Mouse (Mus musculus) CD4-positive helper T cell, adult 2 months (primary cell): ENCODE measurements around the gene Cdt1.
A peak's percentile ranks its signal among the peaks of the same experiment; 100 is the strongest.

Experiments
- DNase-seq: peaks from one replicate; pipeline ENCODE4 v3.0.0-alpha.2; 2012; ENCODE audit warnings: low read depth, missing footprints, low spot score

Gene Cdt1

DNA sequence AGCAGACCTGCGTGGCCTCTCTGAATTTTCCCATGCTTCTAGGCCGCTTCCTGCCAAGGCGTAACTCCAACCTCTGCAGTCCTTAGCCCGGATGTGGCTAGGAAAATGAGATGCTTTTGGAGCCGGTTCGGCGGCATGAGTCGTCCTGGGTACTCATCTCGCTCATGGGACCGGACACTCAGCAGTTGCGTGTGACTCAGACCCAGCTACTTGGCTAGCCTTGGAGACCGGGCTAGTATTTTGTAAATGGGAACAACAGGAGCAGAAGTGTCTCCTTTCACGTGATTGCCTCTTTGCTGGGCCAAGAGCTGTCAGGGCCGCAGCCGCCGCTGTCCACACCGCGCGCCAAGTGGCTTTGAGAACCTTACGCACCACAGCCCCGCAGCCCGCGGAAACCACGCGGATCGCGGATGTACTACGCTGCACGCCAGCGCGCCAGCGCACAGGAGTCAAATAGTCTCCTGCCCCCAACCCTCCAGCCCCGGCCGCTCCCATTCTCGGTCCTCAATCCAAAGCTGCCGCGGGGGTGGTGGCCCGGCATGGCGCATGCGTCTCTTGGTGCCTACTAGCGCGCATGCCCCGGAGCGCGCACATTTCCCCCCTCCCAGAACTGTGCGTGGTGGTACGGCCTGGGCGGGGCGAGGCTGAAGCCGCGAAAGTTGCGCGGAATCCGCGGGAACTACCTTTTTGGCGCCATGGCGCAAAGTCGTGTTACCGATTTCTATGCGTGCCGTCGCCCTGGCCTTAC, at the start of gene Cdt1:
Gene Cdt1, plus strand, starts transcription at position 655 of the 748 bp plus-strand sequence.
- DNase-seq: peak; percentile 97

DNA sequence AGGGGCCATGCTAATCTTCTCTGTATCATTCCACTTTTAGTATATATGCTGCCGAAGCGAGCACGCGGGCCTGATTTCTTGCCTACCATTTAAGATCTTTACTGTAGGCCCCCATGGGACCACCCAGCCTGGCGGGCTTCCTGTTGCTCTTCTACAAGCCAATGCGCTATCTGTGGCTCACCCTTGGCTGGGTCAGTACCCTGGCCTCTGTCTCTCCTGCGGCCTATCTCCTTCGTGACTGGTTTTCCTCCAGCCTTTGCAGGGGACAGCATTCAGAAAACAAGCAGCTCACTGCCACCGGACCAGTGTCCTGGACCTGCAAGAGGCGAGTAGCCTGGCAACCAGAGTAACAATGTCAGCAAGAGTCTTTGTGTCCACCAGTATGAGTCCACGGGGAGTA, 47.2 kb upstream of the Cdt1 start:
- no peak for DNase-seq

DNA sequence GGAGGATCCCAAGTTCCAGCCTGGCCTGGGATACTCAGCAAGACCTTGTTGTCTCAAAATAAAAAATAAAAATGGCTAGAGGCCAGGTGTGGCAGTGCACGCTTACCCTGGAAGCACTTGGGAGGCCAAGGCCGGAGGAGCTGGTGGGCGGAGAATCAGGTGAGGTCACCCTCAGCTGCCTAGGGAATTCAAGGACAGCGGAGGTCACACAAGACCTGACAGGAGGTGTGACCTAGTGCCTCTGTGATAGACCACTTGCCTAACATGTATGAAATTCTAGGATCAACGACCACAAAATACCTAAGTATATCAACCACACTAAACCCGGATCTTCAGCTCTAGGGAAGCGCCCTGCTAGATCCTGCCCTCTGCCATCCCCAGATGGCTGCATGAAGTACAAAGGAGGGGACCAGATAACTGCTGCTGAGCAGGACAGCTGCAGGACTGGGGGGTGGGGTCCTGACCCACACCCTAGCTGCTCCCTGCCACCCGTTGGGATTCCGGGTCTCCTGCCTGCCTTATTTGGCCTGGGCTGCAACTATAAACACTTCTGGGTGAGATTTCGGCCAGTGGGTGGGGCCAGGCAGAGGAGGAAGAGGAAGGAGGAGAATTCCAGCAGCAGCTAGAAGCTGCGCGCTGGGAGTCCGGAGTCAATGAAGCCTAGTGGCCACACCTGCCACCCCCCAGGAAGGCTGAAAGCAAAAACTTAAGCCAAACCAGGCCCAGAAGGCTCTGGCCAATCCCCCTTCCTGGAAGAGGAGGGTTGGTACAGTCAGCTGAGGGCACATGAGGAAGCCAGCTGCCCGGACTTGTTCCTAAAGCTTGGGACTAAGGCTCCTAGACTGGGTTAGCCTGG, 44.8 kb upstream of the Cdt1 start:
- no peak for DNase-seq

DNA sequence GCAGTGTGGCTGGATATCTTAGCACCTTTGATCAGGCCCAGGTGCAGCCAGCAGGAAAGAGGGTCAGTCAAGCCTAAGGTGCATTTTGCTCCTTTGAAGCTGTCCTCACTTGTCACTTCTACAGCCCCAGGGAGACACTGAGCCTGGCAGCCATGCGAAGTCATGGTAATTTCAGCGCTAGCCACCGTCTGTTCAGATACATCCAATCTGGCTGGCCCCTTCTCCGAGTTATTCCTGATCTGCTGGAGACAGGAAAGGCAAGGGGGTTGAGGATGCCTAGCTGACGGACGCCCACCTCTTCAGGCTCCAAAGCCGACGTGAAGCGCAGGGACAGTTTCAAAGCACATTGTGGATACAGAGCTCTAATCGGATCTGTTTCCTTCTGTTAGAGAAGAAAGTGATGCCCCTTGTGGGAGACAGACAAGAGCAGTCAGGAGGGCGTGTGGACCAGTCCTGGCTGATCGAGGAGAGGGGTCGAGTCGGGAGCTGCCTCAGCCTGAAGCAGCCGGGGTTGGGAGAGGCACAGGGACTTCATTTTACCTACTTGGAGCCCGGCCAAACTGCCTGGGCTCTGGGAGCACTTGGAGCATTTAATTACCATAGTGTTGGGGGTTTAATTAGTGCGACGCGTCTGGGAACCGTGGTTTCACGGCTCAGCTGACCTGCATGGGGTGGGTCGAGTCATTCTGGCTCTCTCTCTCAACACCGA, 44.0 kb upstream of the Cdt1 start:
- DNase-seq: no peak

DNA sequence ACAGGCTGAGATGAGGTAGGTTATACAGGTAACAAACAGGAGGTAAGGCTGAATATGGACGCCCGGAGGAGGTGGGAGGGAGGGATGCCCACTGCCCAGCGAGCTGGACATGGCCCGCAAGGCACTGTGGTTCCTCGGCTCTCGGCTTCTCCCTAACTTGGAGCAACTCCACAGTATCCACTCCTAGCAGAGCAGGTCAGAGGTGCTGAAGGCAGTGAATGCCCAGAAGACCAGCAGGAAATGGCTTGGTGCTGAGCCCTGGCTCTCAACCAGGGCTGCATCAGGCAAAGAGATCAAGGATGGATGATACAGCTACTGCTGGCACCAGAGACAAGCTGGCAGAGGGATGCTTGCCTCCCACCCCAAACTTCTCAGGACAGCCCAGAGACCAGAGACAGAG, 43.3 kb upstream of the Cdt1 start:
- no peak for DNase-seq

DNA sequence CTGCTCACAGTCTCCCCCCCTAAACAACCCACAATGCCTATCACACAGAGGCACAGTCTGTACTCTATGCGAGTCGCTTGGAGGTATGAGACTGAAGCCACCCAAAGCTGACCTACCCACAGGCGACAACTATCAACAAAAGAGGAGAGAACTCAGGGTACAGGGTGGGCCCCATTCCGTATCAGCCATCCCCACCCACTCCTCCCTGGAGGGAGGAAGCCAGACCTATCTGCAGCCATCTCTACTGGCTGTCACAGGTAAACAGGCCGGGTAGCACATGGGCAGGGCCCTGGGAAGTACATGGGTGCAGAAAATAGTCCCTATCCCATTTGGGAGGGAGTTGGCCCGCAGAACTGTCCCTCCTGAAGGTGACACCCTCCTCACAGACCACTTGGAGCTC, 42.8 kb upstream of the Cdt1 start:
- no peak for DNase-seq

DNA sequence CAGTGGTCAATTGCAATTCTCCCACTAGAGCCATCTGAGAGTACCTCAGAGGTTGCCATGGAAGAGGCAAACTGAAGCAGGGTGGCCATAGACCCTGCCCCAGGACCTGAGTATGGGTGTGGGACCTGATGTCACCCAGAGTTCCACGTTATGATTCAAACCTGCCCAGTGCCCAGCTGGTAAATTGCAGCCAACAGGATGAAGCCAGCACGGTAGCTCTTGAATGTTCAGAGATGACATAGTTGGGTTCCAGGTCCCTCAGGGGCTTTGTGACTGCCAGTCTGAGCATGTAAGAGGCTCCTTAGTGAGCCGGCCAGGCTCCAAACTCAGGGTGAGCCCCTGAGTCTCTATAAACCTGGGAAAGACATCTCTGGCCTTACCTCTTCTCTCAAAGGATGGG, 41.7 kb upstream of the Cdt1 start:
- DNase-seq: no peak

DNA sequence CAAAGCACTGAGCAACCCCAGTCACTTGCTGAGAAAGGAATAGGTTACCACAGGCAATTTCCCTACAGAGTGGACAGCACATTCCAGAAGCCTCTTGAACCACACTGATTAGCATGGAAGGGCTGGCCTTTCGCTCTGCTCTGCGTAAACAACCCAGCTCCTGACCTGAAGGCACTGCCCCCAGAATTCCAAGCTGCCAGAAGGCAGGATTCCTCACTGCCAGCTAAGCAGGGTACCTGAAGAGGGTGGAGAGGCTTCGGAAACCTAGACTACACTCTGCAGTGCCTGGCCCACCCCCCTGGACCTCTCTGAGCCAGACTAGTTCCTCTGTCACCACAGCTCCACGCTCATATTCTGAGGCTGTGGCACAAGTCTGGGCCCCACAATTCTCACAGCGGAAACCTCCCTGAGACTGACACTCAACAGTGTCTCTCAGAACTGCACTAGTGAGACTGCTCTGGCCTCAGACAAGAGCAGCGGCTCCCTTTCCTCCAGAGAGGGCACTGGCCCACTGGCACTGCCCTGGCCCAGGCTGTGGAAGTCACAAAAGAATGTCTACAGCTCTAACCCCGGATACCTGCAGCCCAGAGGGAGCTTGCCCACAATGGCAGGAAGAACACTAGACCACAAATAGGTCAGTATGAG, 41.2 kb upstream of the Cdt1 start:
- DNase-seq: no peak

DNA sequence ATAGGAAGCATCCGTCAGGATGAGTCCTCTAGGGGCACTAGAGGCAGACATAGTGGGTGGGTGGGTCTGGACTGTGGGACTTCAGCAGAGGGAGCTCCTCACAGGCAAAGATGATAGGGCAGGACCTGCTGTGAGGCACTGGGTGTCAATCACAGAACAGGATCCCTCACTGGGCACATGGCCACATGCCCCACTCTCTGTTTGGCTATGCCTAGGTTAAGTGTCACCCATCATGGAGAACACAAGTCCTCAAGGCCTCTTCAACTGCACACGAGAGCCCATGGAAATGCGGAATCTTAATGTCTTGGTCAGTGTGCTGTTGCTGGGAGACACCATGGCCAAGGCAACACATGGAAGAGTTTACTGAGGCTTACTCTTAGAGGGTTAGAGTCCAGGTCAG, 39.9 kb upstream of the Cdt1 start:
- no peak for DNase-seq

DNA sequence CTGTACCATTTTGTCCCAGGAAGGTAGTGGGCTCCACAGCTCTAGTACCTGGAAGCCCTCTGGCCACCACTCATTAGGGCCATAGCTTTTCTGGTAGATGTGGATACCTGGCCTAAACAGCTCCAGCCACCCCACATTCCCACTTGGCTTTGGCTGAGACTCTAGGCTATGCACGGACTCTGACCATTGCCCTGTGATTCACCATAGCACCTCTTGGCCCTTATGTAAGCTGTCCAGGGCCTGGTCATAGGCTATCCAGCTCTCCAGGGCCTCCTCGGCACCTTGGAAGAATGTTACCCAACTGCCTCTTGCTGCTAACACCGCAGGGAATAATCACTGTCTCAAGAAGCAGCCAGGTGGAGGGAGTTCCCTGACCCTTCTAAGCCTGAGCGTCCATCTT, 38.7 kb upstream of the Cdt1 start:
- no peak for DNase-seq

DNA sequence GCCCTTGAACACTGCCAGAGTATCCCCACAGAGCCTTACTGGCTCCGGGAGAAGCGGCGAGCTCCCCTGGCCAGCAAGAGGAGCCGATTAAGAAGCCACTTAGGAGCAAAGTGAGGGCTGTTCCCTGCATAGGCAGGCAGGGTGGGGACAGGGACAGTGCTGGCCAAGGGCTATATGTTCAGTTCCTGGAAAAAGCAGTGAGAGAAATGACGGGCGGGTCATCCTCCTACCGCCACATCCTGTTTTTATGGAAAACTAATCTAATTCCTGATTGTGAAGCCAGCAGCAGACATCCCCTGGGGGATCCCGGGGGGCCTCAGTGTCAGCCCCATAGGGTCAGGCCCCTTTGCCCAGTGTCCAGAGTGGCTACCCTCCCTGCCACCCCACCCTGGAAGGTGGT, 36.5 kb upstream of the Cdt1 start:
- DNase-seq: no peak

DNA sequence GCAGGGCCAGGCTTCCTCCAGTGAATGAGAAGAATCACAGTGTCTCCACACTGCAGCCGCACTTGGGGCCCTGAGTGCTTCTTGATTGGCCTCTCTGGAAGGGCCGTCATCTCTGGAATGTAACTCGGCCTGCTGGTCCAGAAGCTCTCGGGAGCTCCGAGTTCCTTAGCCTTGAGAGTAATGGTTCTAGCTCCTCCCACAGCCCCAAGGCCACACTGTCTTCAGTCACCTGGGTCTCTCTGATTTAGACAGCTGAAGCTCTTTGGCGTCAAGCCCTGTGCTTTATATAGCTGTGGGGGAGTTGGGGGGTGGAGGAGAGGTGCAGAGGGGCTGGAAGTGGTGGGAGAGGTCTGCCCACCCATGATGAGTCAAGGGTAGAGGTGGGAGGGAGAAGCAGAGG, 30.8 kb upstream of the Cdt1 start:
- no peak for DNase-seq

DNA sequence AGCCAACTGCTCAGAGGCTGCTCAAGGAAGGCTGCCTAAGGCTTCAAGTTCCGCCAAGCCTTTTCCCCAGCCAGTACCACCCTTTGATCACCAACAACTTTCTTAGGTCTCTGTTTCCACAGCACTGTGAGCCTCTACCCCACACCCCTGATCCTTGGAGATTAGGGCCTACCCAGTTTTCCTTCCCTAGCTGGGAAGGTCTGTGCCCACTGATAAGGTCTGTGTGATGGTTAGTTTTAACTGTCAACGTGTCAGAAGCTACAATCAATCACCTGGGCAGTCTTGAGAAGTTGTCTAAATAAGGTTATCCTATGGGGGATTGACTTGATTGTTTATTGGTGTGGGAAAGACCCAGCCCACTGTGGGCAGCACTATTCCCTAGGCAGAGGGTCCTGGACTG, 30.0 kb upstream of the Cdt1 start:
- DNase-seq: no peak

DNA sequence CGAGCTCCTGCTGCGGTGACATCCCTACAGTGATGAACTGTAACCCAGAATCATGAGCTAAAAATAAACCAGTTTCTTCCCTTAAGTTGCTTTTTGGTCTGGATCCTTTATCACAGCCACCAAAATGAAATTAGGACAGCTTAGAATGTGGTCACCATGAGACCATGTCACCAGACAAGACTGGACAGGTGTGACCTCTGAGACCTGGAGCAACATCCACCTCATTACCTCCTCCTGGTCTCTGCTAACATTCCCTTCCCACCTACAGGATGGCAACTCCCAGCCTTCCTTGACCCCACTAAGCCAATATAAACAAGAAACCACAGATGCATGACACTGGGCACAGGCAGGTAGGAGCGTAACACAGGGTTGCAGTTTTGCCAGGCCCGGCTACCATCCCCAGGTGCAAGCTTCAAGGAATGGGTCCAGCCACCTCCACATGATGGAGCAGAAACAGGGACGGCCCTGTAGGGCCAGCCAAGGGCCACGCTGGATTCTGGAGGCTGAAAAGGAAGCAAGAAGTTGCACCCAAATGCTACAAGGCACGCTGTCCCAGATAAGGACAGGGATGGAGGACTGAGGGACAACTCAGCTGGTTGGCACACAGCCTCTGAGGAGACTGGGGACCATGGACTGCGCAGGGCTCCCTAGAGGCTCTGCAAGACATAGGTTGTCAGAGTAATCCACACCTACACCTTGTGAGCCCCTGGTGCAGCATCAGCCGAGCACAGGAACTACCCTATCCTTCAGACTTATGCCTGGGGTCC, 29.3 kb upstream of the Cdt1 start:
- DNase-seq: no peak

DNA sequence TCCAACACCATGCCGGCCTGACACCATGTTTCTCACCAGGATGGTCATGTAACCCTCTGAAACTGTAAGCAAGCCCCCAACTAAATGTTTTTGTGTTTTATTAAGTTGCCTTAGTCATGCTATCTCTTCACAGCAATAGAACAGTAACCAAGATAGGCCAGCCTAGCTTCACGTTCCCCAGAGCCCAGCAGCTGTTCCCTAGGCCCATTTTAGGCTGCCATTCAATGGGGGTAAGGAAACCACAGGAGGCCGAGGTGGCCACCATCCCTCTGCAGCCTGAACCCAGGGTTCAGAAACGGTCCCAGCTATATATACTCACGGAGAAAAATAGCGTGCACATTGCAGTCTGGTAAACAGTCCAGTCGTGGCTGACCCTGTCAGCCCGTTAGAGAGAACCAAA, 23.7 kb upstream of the Cdt1 start:
- no peak for DNase-seq

DNA sequence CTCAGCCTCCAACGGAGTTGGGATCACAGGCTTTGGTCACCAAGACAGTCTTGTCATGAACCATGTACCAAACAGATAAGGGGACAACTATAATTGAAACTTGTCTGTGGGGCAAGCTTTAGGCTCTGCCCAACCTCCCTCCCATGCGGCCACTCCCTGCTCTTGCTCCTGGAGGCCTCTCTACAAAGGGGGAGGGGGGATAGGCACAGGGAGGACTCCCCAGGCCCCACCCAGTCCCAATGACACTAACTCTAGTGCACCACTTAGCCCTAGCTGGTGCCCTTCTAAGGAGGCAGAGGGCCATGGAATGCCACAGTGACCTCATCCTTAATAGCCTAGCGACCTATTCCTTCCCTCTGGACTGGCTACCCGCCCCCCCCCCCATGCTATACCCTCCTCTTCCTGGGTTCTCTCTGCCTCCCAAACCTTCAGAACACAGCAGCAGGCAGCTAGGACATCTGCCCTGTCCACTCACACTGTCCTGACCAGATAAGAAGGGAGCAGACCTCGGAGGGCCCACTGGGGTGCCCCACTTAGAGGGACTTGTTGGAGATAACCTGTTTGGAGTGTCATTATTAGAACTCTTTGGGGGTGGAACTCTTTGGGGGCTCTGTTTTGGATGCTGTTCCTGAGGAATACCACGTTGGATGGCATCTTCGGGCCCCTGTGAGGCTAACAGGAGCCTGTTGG, 21.6 kb upstream of the Cdt1 start:
- DNase-seq: no peak

DNA sequence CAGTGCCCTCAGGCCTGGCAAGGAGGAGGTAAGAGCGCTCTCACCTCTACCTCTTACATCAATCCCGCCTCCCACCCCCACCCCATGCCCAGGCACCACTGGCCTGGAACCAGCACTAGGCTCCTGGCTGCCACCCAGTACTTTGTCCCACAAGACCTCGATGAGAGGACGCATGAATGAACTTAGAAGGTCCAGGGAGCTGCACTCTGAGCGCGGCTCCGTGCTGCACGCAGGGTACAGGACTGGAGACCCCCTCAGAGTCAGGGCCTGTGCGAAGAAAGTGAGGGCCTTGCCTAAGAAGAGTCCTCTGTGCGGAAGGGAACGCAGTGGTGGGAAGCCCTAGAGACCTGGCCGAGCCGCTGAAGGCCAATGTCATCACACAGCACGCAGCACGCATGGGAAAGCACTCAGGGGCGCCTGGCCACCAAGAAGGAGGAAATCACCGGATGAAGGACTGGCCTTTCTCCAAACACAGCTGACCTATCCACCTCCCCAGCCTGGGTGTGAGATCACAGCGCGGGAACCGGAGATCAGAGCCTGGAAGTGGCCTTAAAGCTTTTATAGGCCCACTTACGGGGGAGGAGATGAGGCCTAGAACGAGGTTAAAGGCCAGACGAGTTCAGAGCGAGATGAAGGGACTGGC, 20.9 kb upstream of the Cdt1 start:
- no peak for DNase-seq

DNA sequence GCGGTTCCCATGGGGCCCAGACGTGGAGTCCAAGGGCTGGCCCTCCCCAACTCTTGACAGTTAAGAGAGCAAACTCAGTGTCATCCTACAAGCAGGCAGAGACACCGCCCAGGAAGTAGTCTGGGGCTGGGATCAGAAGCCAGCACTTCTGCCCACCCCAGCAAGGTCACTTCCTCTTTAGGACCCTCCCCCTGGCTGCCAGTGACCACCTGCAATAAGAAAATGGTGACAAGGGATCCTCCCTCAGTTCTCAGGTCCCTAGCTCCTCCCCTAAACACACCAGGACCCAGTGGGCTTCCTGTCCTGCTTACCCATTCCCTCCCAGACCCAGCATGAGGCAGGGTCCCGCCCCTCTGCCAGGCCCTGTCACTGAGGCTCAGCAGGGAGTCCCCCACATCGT, 20.0 kb upstream of the Cdt1 start:
- DNase-seq: peak; percentile 86

DNA sequence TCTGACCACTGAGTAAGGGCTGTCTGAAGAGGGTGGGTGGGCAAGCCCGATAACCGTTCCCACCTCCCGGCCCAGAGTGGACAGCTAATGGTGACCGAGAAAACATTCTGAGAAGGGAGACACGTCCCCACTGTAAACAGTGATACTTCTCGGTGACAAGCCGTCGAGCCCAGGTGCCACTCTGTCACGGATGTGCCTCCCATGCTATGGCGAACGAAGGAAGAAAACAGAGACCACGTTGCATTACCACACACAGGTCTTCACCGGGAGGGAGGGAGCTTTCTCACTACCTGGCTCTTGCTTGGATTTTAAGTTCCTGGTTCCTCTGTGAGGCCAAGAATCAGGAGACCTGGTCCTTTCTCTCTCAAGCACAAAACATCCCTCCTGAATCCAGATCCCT, 19.5 kb upstream of the Cdt1 start:
- DNase-seq: peak; percentile 45

DNA sequence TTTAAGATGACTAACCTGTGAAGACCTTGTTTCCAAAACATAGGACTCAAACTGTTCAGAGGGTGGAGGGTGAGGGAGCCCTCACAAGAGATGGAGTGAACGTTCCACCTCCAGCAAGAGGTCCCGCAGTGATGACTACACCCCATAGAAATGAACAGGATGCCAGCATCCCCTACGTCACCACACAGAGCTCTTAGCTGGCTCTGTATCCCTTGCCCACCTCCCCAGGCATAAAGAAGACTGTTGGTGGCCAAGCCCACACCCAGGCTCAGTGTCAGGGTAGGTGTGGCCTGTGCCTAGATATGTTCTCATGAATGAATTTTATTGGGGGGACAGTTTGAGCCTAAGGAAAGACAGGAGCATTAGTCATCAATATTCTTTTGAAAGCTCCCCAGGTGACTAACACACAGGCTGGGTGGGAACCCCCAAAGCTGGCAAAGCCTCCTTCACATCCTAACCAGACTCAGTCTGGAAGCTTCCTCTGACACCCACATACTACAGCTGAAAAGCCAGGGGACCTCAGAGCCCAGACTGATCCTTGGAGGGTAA, 18.9 kb upstream of the Cdt1 start:
- peak; percentile 76 for DNase-seq
